Mouse (Mus musculus) myocyte (in vitro differentiated cells): ENCODE results near the gene Farsb. TPM values are rescaled to one million over a fixed set of nuclear protein-coding genes. Genes with fewer than 3 reads are reported as not detected.

ENCODE experiments used
- H3K27me3 ChIP-seq: one replicate; pipeline ENCODE4 v1.6.1; 2011; ENCODE audit not compliant: control insufficient read depth, insufficient read depth, insufficient read length
- H3K36me3 ChIP-seq: one replicate; pipeline ENCODE4 v1.6.1; 2011; ENCODE audit not compliant: control insufficient read depth, insufficient read depth
- H3K4me2 ChIP-seq: one replicate; pipeline ENCODE4 v1.6.1; 2011; ENCODE audit warnings: low read depth, control low read depth
- H3K4me3 ChIP-seq: one replicate; pipeline ENCODE4 v1.5.1; 2011; ENCODE audit warnings: mild to moderate bottlenecking, control low read depth, moderate library complexity
- H3K79me2 ChIP-seq: one replicate; pipeline ENCODE4 v1.6.1; 2011; ENCODE audit not compliant: control insufficient read depth, insufficient read depth
- H3ac ChIP-seq: one replicate; pipeline ENCODE4 v1.6.1; 2011; ENCODE audit not compliant: control insufficient read depth, insufficient read length
- CEBPB ChIP-seq: IDR thresholded peaks from 2 replicates; pipeline ENCODE4 v1.6.1; 2011; ENCODE audit warnings: mild to moderate bottlenecking, moderate library complexity; ENCODE audit not compliant: poor library complexity, insufficient read depth, severe bottlenecking
- E2F4 ChIP-seq: IDR thresholded peaks from one replicate; pipeline ENCODE4 v1.6.1; 2011; ENCODE audit warnings: mild to moderate bottlenecking, control low read depth, moderate library complexity; ENCODE audit not compliant: insufficient read depth
- MAX ChIP-seq: IDR thresholded peaks from one replicate; pipeline ENCODE4 v1.6.1; 2011; ENCODE audit warnings: low read depth, mild to moderate bottlenecking, control low read depth
- MYOD1 ChIP-seq, 3 experiments: IDR thresholded peaks; one replicate each; pipeline ENCODE4 v1.6.1; 2011; ENCODE audit warnings: control low read depth in 2 of 3, low read depth in 2 of 3, mild to moderate bottlenecking in 2 of 3, moderate library complexity in 1 of 3; ENCODE audit not compliant: insufficient read length in 2 of 3, control insufficient read depth in 1 of 3
- MYOG ChIP-seq, 3 experiments: IDR thresholded peaks; one replicate each; pipeline ENCODE4 v1.6.1; 2011; ENCODE audit warnings: control low read depth in 2 of 3, low read depth in 2 of 3, mild to moderate bottlenecking in 2 of 3; ENCODE audit not compliant: insufficient read length in 2 of 3, control insufficient read depth in 1 of 3, insufficient read depth in 1 of 3
- POLR2A ChIP-seq: IDR thresholded peaks from one replicate; pipeline ENCODE4 v1.6.1; 2011; ENCODE audit warnings: low read depth, mild to moderate bottlenecking, control low read depth, moderate library complexity; ENCODE audit not compliant: insufficient read length
- POLR2AphosphoS2 ChIP-seq: IDR thresholded peaks from one replicate; pipeline ENCODE4 v1.6.1; 2011; ENCODE audit warnings: low read depth, control low read depth; ENCODE audit not compliant: insufficient read length
- REST ChIP-seq: IDR thresholded peaks from one replicate; pipeline ENCODE4 v1.6.1; 2011; ENCODE audit warnings: mild to moderate bottlenecking, control low read depth, moderate library complexity; ENCODE audit not compliant: insufficient read depth, insufficient read length
- SRF ChIP-seq: IDR thresholded peaks from one replicate; pipeline ENCODE4 v1.6.1; 2011; ENCODE audit warnings: low read depth; ENCODE audit not compliant: control insufficient read depth, insufficient read length
- TCF12 ChIP-seq: IDR thresholded peaks from one replicate; pipeline ENCODE4 v1.6.1; 2011; ENCODE audit warnings: mild to moderate bottlenecking, control low read depth; ENCODE audit not compliant: poor library complexity, insufficient read depth, severe bottlenecking
- TCF3 ChIP-seq: IDR thresholded peaks from one replicate; pipeline ENCODE4 v1.6.1; 2011; ENCODE audit warnings: low read depth, control low read depth; ENCODE audit not compliant: insufficient read length
- USF1 ChIP-seq: IDR thresholded peaks from one replicate; pipeline ENCODE4 v1.6.1; 2011; ENCODE audit warnings: low read depth, mild to moderate bottlenecking, control low read depth, moderate library complexity
- polyA plus RNA-seq: library from polyadenylated mRNA; unstranded; fragments of >200 nt; fragmentation: generic; extraction: Trizol; gene quantifications from one replicate; pipeline ENCODE4 v1.2.1, GENCODE M21; 2012; ENCODE audit warnings: missing spikeins

The Farsb gene
- polyA plus RNA-seq, 1 experiment, result 77.5 TPM

DNA sequence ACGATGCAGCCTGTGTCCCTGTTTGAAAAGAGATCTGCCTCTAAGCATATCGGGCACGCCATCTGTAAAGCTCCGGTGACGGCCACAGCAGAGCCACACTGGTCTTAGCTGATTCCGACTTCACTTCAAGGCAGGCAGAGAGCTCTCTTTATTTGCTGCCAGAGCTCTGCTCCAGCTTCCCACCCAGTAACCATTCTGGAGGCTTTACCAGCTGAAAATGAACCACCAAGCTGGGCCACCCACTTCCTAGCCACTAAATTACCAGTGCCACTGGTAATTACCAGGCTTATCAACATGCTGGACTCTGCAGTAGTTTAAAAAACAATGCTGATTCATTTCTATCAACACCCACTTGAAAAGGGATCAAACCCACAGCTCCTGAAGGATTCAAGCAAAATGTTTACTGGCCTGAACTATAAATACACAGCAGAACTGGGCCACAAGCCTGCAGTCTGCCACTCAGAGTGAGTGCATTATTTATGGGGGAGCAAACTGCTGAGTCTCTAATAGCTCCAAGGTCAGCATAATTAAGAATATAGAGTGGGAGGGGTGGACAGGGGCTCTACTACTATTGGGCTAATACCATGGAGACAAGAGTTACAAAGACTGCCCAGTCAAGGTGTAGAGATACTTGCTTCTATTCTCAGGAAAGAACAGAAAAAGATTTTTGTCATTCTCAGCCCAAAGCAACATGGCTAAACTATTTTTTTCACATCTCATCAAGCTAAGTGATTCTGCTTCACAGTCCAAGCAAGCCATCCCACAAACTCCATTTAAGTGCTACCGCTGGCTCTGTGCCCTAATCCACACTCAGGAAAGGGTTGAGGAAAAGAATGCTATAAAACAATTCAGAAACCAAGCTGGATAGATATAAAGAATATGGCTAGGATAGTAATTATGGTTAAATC lies 62.6 kb downstream of the Farsb start:
- TF ChIP-seq MYOG (IDR thresholded peaks at IDR 0.05; ENCODE audit: control insufficient read depth in 1 of 3, insufficient read depth in 1 of 3, insufficient read length in 2 of 3, low read depth in 2 of 3) (no peak), MYOD1 (IDR thresholded peaks at IDR 0.05; ENCODE audit: control insufficient read depth in 1 of 3, insufficient read length in 2 of 3, low read depth in 2 of 3) (no peak), REST (no peak), POLR2AphosphoS2 (no peak), TCF12 (no peak), CEBPB (no peak), E2F4 (no peak), POLR2A (no peak), TCF3 (no peak), USF1 (no peak), MAX (no peak), SRF (no peak)
- Histone ChIP-seq H3K4me2 (no peak overlapping the region), H3K36me3 (peaks cover 30% of the 10 kb centered on the region)

DNA sequence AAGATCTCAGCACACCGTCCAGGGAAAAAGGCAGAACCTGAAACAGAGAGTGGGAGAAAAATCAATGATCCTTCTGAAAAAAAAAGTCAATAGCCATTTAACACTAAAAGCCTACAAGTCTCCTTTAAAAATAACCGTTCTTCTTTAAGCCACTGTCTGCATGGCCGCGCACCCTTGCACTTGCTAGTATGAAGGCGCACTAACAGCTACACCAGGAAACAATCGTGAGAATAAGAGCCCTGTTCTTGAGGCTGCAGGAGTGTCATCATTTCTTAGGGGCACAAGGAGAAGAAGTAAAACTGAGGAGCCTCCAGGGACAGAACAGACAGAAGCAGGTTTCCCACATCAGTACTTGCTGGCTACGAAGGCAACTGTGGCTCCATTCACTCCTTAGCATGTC lies 63.4 kb downstream of the Farsb start:
- H3ac ChIP-seq, result no peak overlapping the region
- no peak overlapping the region for H3K4me3 ChIP-seq
- H3K27me3 ChIP-seq, result no peaks in the 10 kb centered on the region
- H3K36me3 ChIP-seq, result peaks cover 26% of the 10 kb centered on the region
- no peak overlapping the region for H3K4me2 ChIP-seq
- no peak for TF ChIP-seq TCF12
- no peak for TF ChIP-seq POLR2AphosphoS2
- TF ChIP-seq REST, result no peak
- no peak for TF ChIP-seq MAX
- no peak for TF ChIP-seq TCF3
- TF ChIP-seq POLR2A, result no peak
- no peak for TF ChIP-seq CEBPB
- TF ChIP-seq E2F4, result no peak
- TF ChIP-seq SRF, result no peak
- no peak for TF ChIP-seq USF1
- no peak for TF ChIP-seq MYOD1 (IDR thresholded peaks at IDR 0.05; ENCODE audit: control insufficient read depth in 1 of 3, insufficient read length in 2 of 3, low read depth in 2 of 3)
- TF ChIP-seq MYOG (IDR thresholded peaks at IDR 0.05; ENCODE audit: control insufficient read depth in 1 of 3, insufficient read depth in 1 of 3, insufficient read length in 2 of 3, low read depth in 2 of 3), result no peak
- no peaks in the 10 kb centered on the region for H3K79me2 ChIP-seq

More for the DNA sequence above, 62.6 kb downstream of the Farsb start:
- H3K27me3 ChIP-seq, result no peaks in the 10 kb centered on the region
- H3K79me2 ChIP-seq, result no peaks in the 10 kb centered on the region
- no peak overlapping the region for H3K4me3 ChIP-seq
- no peak overlapping the region for H3ac ChIP-seq

DNA sequence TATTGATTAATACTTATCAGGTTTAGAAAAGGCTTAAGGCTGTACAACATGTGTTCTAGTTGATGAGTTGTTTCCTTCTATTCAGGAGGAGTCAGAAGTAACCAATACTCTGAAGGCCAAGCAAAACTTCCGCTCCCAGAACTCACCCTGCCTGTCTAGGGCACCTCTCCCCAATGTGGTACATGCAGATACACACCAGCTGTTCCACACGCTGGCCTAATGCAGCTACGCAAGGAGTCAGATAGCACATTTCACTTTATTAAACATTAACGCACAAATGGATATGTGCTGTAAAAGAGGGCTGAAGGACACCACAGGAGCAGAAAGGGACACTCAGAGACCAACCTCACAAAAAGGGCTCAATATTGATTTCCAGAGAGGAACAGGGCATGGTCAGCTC lies 63.8 kb downstream of the Farsb start:
- Histone ChIP-seq H3K79me2 (no peaks in the 10 kb centered on the region), H3K4me3 (no peak overlapping the region), H3ac (no peak overlapping the region), H3K27me3 (no peaks in the 10 kb centered on the region), H3K4me2 (no peak overlapping the region), H3K36me3 (peaks cover 26% of the 10 kb centered on the region)
- TF ChIP-seq MYOD1 (IDR thresholded peaks at IDR 0.05; ENCODE audit: control insufficient read depth in 1 of 3, insufficient read length in 2 of 3, low read depth in 2 of 3) (no peak), REST (no peak), USF1 (no peak), MAX (no peak), TCF12 (no peak), POLR2A (no peak), TCF3 (no peak), E2F4 (no peak), CEBPB (no peak), MYOG (IDR thresholded peaks at IDR 0.05; ENCODE audit: control insufficient read depth in 1 of 3, insufficient read depth in 1 of 3, insufficient read length in 2 of 3, low read depth in 2 of 3) (no peak), POLR2AphosphoS2 (no peak), SRF (no peak)

DNA sequence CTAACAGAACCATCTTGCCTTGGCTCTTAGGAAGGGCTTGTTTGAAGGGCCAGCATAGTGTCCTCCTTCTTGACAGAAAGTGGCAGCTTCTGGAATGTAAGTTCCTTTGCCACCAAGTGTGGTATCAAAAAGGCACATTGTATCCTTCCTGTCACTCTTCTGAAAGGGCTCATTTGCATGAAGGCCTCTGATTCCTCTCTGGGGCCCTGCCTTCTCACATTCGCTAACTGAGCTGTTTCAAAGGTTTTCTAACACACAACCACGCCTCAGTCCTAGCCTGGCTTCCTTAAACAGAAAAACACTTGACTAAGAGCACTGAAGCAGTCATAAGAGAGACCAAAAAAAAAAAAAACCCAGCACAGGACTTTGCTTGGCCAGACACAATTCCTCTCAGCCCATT lies 66.1 kb downstream of the Farsb start:
- no peak for TF ChIP-seq USF1
- TF ChIP-seq POLR2AphosphoS2, result no peak
- no peak for TF ChIP-seq REST
- TF ChIP-seq CEBPB, result no peak
- no peak for TF ChIP-seq TCF12
- no peak for TF ChIP-seq SRF
- no peak for TF ChIP-seq MAX
- no peak for TF ChIP-seq MYOG (IDR thresholded peaks at IDR 0.05; ENCODE audit: control insufficient read depth in 1 of 3, insufficient read depth in 1 of 3, insufficient read length in 2 of 3, low read depth in 2 of 3)
- no peak for TF ChIP-seq POLR2A
- TF ChIP-seq TCF3, result no peak
- TF ChIP-seq E2F4, result no peak
- no peak for TF ChIP-seq MYOD1 (IDR thresholded peaks at IDR 0.05; ENCODE audit: control insufficient read depth in 1 of 3, insufficient read length in 2 of 3, low read depth in 2 of 3)
- Histone ChIP-seq H3ac (no peak overlapping the region), H3K4me3 (no peak overlapping the region), H3K4me2 (no peak overlapping the region), H3K36me3 (peaks cover 29% of the 10 kb centered on the region), H3K79me2 (no peaks in the 10 kb centered on the region), H3K27me3 (no peaks in the 10 kb centered on the region)

DNA sequence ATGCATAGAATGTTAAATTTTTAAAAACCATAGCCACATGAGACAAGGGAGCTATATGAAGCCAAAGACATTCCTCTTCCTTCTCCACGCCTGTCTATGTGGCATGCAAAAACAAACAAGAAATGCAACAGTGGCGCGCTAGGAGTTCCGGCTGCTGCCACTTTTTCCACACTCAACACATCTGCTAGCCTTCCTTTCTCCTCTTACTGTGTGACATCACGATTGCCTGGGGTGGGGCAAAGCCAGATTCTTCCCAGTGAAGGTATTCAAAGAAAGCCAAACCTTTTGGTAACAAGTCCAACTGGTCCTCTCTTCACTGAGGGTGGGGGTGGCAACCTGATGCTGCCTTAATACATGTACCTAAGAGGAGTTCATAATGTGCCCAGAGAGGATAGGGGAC lies 66.9 kb downstream of the Farsb start:
- no peaks in the 10 kb centered on the region for H3K27me3 ChIP-seq
- peaks cover 34% of the 10 kb centered on the region for H3K36me3 ChIP-seq
- no peak overlapping the region for H3ac ChIP-seq

More for the DNA sequence above, 66.9 kb downstream of the Farsb start:
- H3K4me2 ChIP-seq, result no peak overlapping the region
- no peak for TF ChIP-seq POLR2AphosphoS2
- no peak for TF ChIP-seq SRF
- TF ChIP-seq USF1, result no peak
- H3K4me3 ChIP-seq, result no peak overlapping the region
- H3K79me2 ChIP-seq, result no peaks in the 10 kb centered on the region
